Mouse (Mus musculus) bone marrow macrophage, adult 2 months (primary cell): Measurements from ENCODE around the gene Cyren.

ENCODE experiments used
- CTCF ChIP-seq: IDR thresholded peaks from 2 replicates; pipeline ENCODE4 v1.5.1; 2012; ENCODE audit warnings: low read depth, mild to moderate bottlenecking, low read length, moderate library complexity
- POLR2A ChIP-seq: IDR thresholded peaks from 2 replicates; pipeline ENCODE4 v1.6.1; 2012; ENCODE audit warnings: mild to moderate bottlenecking, low read depth, low read length, borderline replicate concordance

GRCm38 (mm10) chr6:34868507-34869217 lies 9.2 kb downstream of the Cyren start:
- TF ChIP-seq POLR2A (no peak), CTCF (no peak)
